Mouse (Mus musculus): ENCODE data around the gene Vti1a.

The Vti1a gene

DNA sequence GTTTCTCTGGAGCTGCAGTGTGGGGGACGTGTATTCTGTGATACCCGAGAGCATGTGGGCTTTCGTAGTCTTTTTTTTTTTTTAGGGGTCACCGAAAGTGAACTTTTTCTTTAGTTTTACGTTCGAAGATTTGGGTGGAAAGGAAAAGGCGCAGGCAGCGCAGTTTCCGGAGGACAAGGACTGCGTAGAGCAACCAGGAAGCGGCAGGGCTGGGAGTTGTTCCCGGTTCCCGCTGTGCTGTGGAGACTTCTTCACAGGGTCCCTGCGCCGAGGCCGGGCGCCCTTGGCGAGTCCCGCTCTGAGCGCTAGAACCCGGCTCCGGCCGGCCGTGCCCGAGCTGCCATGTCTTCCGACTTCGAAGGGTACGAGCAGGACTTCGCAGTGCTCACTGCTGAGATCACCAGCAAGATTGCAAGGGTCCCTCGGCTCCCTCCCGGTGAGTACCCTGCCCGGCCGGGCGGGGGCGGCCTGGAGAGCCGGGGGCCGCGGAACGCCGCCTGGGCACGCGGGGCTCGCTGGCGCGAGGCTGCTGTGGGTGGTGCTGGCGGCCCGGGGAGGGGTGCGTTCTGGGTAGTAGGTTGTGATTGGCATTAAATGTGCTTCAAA lies at the start of gene Vti1a:
Gene Vti1a (plus strand): TSS at position 187 of the 606 bp plus-strand sequence.
- DNase-seq (ENCODE audit: low spot score): peak; percentile 95

DNA sequence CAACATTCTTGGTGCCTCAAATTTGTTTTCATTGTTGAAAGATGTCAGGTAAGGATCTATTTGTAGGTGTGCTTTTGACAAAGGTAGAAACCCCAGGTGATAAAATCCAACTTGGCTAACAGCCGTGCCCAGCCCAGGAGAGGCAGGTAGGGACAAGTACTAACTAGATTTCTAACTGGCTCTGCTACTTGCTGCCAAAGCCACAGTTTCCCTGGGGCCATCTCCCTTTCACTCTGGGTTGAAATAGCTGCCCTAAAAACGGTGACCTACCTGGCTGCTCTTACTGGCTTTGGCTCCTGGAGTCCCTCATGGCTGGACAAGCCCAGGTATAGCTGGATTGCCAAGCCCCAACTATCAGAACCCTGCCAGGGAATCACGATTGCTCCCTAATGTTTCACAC lies 49.3 kb upstream of the Vti1a start:
- DNase-seq (ENCODE audit: low spot score): no peak

DNA sequence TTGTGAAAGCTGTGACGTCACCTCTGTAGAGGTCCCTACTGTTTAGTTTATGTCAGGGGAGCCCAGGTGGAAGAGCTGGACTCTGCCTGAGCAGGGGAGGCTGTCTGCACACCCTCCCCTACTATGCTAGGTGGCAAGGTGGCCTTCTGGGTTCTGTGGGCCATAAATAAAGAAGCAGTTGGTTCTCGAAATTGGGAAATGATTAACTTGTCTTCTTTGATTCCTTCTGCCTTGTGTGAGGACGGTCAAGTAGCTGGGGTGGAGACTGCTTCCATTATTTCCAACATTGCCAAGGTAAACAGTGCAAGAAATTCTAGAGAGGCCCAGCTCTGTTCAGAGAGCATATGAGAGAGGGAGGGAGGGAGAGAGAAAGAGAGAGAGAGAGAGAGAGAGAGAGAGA lies 47.9 kb upstream of the Vti1a start:
- DNase-seq (ENCODE audit: low spot score): no peak

DNA sequence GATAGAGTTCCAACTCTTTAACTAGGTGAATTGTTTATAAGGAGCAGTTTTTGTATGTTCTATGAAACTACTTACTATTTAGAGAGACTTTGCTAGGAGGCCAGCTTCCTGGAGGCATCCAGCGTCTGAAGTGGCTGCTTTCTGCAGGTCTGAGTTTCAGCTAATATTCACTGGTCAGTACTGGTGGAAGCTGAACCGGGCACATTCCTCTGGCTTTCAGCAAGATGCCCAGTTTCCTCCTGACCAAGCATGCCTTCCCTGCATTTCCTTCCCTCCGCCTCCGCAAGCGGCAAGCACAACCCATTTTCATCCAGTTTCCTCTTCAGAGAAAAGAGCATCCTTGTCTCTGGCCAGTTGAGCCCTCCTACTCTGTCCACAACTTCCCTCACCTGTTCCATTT lies 47.0 kb upstream of the Vti1a start:
- DNase-seq (ENCODE audit: low spot score): no peak

DNA sequence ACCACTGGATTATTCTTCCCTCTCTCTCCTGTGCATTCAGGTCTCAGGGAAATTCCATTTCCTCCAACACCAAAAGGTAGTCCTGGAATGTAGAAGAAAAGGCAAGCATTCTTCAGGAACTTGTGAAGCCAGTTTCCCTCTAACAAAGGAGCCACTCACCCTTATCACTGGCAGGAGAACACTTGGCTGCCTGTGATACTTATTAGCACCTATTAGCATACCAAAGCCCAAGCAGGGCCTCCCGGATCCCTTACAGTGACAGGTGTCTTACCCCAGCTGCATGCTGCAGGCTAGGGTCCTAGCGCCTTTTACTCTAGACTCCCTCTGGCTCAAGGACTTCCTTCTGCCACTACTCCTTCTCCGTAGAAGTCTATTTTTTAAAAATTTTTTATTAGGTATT lies 44.6 kb upstream of the Vti1a start:
- no peak for DNase-seq (ENCODE audit: low spot score)

DNA sequence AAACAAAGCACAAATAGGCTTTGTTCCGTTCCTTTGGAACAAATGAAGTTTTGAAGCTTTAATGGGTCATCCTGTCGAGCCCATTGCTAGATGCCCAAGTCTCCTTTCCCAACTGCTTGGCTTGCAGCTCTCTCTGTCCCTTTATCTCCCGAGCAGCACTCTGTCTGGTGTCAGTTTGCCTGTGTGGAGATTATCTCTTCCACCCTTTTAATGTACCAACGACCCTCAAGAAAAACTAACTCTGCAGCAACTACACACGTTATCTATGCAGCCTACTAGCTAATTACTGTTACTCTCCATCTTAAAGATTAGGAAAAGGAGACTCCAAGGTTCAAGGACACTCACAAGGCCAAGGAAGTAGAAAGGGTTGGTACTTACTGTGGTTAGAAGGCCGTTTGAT lies 42.8 kb upstream of the Vti1a start:
- DNase-seq (ENCODE audit: low spot score): no peak

DNA sequence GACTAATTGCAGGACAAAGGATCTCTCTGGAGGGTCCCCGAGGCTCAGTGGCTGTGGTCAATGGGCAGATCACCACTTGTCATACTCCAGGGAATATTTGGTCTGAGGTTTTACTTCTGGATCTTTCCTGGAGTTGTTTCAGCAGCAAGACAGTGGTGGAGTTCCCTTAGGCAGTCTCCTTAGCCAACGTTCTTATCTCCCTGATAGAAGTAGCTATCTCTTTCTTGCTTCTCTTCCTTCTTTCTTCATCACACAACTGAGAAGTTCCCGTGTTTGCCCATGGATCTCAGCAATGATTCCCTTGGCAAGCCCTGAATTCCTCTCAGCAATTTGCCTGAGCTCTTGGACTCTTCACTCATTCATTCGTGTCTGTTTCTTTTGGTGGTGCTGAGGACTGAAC lies 40.0 kb upstream of the Vti1a start:
- DNase-seq (ENCODE audit: low spot score): no peak

DNA sequence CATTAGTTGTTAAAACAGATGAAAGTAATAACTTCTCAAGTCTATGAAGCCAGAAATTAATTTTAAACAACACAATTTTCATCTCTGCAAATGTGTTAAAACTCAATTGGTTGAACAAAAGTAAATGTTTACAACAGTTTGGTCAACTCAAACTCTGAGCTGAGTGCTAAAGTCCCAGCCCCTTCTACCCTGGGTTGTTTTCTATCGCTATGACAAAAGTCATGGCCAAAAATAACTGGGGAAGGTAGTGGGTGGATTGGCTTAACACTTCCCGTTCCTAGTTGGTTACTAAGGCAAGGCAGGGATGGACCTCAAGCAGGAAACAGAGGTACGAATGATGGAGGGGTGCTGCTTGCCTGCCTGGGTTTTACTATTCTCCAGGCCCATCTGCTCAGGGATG lies 39.3 kb upstream of the Vti1a start:
- no peak for DNase-seq (ENCODE audit: low spot score)

DNA sequence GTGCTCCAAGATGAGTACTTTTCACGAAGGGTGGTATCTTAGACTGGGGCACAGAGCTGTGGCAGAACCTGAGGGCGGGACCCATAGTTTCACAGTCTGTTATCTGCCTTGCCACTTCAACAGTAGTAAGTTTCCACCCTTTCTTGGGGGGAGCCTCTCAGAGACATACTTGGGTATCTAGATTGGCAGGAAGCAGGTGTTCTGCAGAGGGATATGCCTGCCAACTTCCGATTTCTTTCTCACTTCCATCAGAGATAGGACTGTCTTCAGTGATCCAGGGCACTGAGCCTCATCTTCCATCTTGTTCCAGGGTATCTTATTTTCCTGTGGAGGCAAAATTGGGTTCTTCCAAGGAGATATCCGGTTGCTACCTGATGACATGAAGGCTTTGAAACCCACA lies 32.0 kb upstream of the Vti1a start:
- DNase-seq (ENCODE audit: low spot score): no peak

DNA sequence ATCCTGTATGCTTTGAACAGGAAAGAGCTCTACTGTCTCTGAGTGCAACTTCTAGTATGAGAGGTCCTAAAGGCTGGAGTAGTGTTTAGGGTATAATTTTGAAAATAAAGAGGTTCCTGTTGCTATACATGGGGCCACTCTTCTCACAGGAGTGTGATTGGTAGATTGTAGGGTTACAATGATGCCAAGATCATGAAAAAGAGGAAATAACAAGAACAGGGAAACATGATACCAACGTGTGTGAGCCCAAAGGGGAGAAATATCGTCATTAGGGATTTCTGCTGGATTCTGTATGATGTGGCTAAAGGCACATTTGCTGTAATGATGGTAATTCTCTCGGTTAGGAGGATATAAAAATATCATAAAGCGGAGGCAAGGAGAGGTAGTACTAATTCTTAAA lies 30.1 kb upstream of the Vti1a start:
- DNase-seq (ENCODE audit: low spot score): no peak

DNA sequence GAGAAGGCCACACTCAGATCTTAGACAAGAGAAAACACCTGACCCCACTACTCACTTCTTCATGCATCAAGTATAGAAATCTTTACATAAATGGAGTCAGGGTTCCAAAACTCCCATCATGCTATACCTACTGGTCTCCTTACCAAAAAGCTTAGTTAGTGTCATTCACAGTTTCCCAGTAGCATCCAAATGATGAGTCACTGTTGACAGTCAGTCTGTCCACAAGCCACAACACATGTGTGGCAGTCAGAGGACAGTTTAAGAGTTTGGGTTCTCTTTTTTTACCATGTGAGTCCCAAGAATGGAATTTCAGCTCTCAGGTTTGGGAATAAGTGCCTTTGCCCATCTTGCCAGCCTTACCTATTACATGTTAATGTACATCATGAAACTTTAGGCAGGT lies 27.1 kb upstream of the Vti1a start:
- DNase-seq (ENCODE audit: low spot score): no peak

DNA sequence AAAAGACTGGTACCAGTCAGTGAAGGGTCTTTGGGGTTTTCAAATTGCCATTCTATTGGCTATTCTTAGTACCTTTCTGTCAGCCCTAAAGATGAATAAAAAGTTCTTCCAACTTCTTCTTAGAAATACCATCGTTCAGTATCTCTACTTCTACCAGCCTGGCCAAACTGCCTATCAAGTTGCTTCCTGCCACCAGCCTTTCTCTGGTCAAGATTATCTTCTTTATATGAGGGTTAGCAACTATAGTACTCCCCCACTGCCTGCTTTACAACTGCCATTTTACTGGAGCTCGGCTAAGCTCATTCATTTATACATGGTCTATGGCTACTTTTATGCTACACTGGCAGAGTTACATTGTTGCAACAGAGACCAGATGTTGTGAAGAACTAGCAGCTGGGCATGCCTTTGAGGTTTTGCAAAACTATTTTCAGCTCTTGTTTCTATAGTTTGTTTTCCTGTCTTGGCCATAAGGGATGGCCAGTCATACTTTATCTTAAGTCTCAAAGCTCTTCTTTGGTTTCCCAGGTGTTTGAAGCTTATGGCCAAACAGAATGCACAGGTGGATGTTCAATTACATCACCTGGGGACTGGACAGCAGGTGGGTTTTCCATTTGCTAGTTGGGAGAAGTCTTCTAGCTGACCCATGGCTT lies 25.3 kb upstream of the Vti1a start:
- no peak for DNase-seq (ENCODE audit: low spot score)

DNA sequence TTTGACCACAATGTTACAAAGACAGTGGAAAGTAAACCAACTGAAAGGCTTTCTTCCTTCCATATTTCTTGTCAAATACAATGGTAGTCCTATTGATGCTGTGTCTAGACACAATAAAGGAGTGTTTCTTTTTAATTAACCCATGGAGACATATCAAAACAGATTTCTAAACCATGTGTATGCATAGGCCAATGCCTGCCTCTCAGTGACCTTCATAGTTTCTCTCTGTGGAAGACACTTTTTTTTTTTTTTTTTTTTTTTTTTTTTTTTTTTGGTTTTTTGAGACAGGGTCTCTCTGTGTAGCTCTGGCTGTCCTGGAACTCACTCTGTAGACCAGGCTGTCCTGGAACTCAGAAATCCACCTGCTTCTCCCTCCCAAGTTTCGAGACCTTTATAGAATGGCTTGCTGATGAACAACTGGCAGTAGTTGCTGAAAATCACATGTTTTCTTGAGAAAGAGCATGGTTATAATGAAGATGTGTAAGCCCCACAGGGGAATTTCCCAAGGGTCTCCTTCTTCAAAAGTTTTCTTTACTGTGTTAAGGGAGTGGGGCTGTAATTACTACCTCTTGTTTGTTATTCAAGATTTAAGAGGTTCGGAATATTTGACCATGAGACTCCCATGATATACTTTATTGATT lies 23.8 kb upstream of the Vti1a start:
- DNase-seq (ENCODE audit: low spot score): peak; percentile 7

DNA sequence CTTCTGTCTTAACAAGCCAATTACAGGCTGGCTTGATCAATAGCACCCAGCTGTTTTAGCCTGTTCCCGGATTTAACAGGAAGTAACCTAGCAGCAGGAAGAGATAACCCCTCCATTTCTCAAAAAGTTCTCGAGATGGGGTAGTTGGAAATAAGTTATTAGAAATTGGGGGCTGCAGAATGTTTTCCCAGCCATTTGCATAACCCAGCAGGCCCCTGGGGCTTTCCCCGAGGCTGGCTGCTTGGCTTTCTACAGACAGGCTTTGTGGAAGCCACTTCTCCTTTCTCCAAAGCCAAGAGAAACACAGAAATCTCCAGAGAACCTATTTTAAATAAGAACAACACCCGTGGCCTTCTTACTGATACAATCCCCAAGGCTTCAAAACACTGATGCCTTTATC lies 22.9 kb upstream of the Vti1a start:
- no peak for DNase-seq (ENCODE audit: low spot score)

DNA sequence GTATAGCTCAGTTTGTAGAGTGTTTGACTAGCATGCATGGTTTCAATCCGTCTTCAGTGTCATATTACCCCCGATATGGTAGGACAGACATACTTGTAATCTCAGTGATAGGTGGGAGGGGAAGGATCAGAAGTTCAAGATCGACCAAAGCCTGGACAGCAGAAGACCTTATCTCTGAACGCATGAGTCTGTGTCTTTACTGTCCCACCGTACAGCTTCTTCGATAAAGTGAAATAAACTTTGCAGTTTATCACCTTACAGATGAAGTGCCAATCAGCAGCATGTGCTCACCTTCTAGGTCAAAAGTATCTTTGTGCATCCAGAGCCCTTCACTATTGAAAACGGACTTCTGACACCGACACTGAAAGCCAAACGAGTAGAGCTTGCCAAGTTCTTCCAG lies 21.0 kb upstream of the Vti1a start:
- no peak for DNase-seq (ENCODE audit: low spot score)

DNA sequence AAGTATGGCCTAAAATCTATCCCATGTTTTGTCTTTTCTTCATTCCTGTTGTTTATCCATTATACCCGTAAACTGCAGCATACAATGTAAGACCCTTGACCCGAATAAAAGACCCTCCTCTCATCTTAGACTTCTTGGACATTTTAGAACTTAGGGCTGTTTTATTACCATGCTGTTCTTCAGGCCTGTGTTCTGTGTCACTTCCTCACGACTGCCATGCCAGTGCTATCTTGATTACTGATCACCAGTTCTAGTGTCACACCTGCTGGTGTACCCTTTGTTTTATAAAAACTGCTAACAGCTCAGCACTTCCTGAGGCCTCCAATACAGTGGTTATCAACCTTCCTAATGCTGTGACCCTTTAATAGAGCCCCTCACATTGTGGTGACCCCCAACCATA lies 20.5 kb upstream of the Vti1a start:
- no peak for DNase-seq (ENCODE audit: low spot score)

DNA sequence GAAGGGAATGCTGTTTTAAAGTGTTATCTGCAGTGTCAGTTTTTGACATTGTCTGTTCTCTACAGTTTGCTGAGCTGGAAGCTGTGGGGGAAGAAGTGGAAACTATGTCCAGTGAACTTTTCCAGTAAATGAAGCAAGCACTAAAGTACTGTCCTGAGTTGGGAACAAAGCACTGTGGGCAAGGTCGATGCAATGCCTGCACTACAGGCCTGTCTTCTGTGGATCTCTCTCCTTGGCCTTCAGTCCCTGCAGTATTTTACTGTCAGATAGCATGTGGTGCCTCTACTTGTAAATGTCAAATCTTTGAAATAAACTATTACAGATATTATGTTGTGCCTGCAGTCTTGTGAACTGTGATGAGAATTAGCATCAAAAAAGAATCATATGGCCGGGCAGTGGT lies 19.8 kb upstream of the Vti1a start:
- no peak for DNase-seq (ENCODE audit: low spot score)

DNA sequence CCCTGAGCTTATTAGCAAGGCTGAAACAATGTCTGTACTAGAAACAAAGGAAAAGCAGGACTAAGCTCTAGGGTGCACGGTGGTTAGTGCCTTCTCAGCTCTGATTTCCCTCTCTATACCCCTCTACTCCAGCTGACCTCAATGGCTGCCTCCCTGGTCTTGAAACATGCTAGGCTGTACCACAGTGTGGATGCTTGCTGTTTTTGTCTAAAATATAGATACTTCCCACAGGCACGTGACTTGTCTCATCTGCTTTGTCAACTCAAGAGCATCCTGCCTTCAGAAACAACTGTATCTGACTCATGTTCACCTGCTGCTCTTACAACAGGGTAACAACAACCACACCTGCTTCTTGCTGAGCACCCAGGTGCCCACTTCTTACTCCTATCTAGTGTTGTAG lies 18.6 kb upstream of the Vti1a start:
- DNase-seq (ENCODE audit: low spot score): no peak

DNA sequence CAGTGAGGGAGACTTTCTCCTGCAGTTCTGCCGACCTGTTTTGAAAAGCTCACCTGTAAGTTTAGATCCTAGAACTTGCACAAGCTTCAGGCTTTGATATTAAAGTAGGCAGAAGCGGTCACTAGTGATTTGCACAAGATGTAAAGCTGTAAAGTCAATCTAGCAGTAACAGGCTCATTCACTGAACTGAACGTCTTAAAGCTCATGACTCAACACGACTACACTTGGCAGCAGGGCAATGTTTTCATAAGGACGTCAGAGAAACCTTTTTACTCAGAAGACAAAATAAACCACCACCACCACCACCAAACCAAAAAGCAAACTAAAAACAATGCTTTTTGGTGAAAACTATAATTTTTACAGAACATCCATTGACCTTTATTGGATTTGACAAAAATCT lies 18.1 kb upstream of the Vti1a start:
- no peak for DNase-seq (ENCODE audit: low spot score)

DNA sequence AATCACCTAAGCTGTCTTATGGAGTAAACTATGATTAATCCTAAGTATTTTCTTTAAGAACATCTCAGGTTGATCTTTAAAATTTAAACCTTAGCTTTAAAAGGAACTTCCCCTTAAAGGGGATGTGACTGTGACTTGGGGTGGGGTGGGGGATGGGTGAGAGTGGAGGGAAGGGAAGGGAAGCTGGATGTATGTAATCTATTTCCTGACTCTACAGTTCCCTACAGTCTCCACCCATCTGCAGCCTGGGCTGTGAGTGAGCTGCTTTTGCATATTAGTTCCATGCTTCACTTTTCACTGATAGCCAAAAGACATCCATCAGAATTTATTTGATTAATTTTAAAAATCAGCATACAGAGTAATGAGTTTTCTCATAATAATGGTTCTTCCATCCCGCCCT lies 16.7 kb upstream of the Vti1a start:
- DNase-seq (ENCODE audit: low spot score): no peak

DNA sequence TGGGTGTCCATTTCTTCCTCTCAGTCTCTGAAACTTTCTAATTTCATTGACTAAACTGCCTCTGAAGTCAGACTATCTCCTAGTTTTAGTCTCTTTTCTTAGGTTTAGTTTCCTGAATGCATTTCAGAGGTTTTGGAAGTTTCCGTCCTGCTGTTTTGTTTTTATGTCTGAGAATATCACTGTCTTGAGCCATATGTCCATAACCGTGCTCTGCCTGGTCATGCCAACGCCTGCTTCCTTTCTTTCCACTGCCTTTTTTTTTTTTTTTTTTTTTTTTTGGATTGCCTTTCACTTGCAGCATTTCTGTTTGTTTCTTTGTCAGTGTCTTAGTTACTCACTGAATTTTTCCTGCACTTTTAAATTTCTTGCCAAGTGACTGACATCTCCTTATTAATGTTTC lies 15.6 kb upstream of the Vti1a start:
- no peak for DNase-seq (ENCODE audit: low spot score)

DNA sequence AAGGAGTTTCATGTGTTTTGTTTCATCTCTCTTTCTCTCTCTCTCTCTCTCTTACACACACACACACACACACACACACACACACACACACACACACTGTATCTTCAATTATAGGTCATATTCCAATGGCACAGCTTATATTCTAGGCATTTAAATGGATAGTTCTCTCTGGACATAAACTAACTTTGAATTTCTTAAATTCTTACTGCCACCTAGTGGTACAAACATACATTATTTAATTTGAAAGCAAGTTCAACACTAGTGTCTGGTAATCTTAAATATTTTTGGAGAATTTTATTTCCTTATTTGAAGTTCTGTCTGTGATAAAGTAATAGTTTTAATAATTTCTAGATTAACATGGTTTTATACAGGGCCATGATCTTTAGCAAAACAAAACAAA lies 11.1 kb upstream of the Vti1a start:
- peak; percentile 65 for DNase-seq (ENCODE audit: low spot score)

DNA sequence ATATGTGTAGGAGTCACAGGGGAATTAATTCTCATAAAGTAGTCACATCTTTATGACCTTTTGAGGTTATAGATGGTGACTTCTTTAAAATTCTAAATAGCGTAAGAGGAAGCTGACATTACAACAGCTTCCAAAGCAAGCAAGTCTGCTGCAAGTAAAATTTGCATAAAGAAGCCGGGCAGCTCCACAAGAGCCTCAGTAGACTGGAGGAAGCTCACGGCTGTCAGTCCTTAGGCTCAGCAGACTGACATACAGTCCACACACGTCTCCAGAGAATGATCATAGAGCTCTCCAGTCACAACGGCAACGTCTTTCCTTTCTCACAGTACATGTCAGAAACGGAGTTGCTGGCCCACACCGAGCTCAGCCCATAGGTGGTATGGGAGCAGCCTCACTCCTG lies 4.2 kb upstream of the Vti1a start:
- DNase-seq (ENCODE audit: low spot score): no peak

DNA sequence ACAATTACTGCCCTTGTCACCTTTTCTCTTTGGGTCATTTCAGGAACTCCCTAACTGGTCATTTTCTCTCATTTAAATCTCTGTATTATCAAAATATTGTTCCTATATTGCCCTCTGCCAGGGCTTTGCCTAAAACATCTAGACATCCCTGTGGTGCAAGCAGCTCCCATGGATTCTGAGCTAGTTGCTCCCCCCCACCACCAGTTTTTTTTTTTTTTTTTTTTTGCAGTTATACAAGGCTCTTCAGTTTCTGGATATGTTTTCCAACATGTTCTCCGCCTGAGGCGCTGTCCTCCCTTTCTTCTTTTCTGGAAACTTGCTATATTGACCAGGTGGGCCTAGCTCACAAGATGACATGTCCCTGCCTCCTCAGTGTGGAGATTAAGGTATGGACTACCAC lies 2.4 kb upstream of the Vti1a start:
- no peak for DNase-seq (ENCODE audit: low spot score)

Data from retina, embryonic 14.5 days (tissue).